Mouse (Mus musculus) CD4-positive helper T cell, adult 2 months (primary cell): ENCODE data around the gene Rere.
"Not testable (repeated sequence)": the region's sequence is repeated elsewhere in the genome, so short reads cannot be mapped to it uniquely, and the experiment has no call there.

ENCODE experiments used
- DNase-seq: peaks from one replicate; pipeline ENCODE4 v3.0.0-alpha.2; 2012; ENCODE audit warnings: low read depth, missing footprints, low spot score

The Rere gene

DNA sequence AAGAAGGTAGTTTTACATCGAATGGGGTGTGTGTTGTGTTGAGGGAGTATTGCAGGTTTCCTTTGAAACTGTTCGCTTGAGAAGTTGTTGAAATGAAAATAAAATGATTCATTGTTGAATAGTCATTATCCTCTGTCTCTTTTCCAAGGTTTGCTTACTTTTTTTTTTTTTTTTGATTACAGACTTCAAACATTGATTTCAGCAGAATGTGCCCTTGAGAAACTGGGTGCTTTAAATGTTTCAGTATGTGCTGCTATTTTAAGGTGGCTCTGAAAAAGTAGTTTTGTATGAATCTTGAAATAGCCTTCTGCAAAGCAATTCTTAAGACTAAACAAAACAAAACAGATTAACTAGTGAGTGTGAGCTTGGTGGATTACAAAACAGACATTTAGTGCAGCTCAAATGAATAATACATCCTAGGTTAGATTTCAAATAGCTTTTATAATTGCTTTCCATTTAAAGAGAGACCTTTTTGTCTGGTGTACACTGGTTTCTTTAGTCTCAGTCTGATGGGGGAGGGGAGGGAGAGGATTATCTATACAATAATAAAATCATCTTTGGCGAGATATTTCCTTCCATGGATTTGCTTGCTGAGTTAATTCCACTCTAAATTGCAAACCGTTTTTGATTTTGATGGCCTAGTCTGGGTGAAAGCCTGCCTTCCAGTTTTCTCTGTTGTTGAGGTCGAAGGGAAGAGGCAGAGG lies 1.3 kb downstream of the Rere start:
- DNase-seq = no peak

DNA sequence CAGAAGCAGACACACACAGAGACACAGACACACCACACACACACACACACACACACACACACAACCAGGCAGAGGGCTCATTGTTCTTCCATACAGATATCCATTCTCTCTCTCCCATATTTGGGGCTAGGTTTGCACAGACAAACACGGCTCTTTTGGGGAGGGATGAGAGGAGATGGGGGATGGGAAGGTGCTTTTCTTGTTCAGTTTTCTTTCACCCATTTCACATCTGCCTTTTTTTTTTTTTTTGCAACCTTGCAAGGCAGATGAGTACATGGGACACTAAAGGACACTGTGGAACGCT lies 1.8 kb downstream of the Rere start:
- no peak for DNase-seq

DNA sequence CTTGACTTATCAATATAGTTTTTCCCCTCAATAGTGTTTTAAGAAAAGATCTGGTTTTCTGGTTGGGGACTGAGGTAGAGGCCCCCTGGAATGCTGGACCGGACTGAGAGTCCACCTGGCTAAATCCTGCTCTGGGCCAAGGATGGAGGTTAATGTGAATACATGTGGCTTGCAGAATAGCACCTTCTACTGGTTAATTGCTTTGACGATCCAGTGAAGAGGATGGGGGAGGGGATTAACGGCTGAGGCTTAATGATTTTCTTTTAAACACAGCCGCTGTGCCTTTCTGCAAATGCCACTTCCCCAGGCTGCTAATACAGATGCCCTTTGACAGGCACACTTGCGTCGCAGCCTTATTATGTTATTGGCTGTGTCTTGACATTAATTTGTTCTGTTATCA lies 2.5 kb downstream of the Rere start:
- no peak for DNase-seq

DNA sequence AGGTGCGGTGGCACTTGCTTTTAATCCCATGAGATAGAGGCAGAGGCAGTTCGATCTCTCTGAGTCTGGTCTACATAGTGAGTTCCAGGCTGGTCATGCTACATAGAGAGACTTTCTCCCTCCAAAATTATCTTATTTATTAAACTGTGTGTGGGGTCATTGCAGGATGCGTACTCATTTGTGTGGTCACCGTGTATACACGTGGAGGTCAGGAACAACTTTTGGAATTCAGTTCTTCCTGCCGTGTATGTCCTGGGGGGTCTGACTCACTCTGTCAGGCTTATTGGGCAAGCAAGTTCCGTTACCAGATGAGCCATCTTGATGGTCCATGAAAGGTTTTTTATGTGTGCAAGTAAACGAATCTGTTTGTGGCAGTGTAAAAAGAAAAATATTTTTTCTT lies 5.5 kb downstream of the Rere start:
- no peak for DNase-seq

DNA sequence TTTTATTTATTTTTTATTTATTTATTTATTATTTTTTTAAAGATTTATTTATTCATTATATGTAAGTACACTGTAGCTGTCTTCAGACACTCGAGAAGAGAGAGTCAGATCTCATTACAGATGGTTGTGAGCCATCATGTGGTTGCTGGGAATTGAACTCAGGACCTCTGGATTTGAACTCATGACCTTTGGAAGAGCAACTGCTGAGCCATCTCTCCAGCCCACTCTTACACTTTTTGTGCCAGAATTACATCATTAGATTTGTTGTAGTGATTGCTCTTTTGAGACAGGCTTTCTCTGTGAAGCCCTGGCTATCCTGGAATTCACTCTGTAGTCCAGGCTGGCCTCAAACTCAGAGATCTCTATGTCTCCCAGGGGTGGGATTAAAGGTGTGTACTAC lies 6.0 kb downstream of the Rere start:
- DNase-seq = not testable (repeated sequence)

DNA sequence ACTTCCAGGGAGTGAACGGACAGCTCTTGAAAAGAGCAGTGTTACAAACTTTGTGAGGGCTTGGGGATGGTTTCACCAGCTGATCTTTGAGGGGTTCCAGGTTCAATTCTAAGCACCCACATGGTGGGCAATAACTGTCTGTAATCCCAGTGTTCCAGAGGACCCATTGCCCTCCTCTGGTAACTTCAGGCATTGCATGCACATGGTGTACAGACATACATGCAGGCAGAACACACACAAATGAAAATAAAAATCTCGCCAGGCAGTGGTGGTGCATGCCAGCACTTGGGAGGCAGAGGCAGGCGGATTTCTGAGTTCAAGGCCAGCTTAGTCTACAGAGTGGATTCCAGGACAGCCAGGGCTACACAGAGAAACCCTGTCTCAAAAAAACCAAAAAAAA lies 10.5 kb downstream of the Rere start:
- DNase-seq = no peak

DNA sequence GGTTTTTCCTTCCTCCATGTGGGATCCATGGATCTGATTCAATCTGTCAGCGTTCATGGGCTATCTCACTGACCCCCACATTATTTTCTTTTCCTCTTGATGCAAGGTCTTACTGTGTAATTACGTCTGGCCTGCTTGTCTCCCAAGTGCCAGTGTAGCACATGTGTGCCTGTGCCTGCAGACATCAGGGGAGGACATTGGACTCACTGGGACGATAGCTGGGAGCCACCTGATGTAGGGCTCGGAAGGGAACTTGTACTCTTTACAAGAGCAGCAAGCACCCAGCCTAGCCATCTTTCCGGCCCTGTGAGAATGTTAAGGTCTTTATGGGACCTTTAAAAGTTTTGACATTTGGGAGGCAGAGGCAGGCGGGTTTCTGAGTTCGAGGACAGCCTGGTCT lies 13.4 kb downstream of the Rere start:
- no peak for DNase-seq

DNA sequence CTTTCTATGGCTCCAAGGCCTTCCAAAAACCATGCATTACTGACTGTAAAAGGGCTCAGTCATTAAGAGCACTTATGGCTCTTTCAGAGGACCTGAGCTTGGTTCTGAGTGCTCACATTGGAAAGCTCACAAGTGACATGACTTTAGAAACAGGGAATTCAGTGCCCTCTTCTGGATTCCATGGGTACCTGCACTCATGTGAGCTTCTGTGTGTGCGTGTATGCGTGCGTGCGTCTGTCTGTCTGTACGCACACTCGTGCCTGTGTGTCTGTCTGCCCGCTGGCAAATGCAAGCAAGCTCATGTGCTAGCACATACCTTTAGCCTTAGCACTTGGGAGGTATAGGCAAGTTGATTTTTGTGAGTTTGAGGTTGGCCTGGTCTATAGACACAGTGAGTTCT lies 14.5 kb downstream of the Rere start:
- DNase-seq = peak; percentile 8

DNA sequence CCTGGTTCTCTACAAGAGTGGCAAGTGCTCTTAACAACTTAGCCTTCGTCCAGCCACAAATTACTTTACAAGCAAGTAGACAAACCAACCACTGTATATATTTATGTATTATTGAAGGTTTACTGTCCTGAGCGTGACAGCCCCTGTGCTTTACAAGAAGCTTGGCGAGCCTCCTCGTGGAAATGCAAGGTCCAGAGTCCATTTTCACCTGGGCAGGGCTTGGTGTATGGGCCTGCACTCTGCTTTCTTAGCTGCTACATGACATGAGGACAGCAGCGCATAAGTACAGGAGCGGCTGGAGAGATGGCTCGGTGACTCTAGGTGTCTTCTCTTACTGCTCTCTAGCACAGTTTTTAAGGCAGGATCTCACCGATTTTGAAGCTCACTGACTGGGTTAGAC lies 21.3 kb downstream of the Rere start:
- no peak for DNase-seq

DNA sequence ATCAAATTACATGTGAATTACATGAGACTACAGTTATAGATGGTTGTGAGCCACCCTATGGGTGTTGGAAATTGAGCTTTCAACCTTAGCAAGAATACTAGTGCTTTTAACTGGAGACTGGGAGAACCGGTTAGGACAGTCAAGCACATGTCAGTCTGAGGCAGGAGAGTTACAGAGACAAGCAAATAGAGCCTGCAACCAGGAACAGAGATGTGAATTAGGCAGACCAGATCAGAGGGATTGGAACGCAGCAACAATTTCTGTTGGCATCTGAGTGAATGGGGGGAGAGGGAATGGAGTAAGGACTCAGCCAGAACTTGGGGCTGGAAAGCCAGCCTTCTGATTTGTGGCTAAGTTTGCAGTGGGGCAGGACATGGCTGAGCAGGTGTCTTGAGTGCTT lies 25.3 kb downstream of the Rere start:
- DNase-seq = no peak

DNA sequence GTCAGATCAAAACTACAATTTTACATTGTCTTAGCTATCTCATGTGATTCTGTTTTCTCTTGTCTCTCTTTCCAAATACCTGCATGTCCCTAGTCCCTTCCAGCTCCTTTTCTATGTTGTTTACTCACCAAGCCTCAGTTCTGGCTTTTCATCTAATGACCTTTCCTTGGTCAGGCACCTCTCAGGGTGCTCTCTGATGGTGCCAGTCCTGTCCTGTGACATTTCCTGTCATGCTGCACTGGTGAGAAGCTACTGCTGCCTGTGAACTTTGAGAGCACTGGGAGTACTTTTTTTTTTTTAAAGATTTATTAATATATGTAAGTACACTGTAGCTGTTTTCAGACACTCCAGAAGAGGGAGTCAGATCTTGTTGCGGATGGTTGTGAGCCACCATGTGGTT lies 25.8 kb downstream of the Rere start:
- DNase-seq = no peak

DNA sequence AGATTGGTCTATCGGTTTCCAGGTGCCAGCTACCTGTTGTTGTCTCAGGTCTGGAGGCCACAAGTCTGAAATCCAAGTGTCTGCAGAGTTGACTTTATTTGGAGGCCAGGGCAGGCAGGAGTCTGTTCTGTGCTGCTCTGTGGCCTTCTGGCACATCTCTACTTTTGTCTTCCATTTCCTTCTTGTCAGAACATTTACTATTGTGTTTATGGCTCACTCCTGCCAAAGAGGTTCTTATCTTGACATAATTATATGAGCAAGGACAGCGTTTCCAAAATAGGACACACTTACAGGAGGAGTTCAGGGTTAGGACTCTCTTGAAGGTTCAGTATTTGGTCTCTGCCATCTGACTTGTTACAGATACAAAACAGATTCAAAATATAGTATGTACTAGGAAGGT lies 30.0 kb downstream of the Rere start:
- DNase-seq = no peak

DNA sequence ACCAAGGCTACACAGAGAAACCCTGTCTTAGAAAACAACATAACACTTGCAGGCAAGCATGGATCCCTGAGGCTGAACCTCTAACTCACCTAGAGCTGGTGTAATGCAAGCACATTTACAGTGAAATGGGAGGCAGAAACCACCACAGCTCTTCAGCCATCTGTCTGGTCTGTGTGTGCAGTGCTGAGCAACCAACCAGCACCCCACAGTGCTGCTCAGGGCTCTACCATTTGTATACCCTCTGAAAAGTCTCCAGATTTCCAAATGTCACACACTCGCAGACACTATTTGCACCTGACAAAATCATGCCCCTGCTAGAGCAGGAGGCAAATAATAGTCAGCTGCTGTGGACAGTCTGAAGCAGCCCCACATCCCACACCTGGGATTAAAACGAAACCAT lies 31.2 kb downstream of the Rere start:
- no peak for DNase-seq

DNA sequence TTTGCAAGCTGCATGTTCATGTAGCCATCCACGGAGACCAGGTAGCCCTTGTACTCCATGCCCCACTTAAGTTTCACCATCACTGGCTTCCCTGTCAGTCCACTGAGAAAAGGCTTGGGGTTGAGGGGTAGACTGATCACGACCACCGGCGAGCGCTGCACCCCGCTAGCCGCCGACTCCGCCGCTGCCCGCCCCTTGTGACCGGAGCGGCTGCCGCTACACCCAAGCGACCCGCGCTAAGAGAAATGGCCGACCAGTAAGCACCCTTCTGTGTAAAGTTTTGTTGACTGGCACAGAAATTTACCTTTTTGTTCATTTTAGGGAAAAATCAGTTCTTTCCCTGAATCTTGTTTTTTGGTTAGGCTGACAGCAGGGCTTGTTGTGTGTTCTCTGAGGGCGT lies 33.9 kb downstream of the Rere start:
- DNase-seq = no peak

DNA sequence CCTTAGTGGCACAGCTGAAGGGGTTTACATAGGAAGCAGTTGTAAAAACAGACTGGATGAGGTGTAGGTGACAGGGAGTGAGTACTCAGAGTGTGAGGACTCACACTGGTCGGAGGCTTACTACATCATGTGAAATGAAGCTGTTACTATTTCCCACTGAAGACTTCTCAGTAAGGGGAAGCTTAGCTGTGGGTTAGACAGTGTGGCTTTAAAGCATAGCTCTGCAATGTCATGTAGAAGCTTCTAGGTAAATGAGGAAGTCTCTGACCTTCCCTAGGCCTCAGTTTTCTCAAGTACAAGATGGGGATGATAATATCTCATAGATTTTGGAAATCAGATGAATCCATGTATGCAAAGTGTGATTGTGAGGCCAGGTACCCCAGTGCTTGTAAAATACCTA lies 35.1 kb downstream of the Rere start:
- no peak for DNase-seq

DNA sequence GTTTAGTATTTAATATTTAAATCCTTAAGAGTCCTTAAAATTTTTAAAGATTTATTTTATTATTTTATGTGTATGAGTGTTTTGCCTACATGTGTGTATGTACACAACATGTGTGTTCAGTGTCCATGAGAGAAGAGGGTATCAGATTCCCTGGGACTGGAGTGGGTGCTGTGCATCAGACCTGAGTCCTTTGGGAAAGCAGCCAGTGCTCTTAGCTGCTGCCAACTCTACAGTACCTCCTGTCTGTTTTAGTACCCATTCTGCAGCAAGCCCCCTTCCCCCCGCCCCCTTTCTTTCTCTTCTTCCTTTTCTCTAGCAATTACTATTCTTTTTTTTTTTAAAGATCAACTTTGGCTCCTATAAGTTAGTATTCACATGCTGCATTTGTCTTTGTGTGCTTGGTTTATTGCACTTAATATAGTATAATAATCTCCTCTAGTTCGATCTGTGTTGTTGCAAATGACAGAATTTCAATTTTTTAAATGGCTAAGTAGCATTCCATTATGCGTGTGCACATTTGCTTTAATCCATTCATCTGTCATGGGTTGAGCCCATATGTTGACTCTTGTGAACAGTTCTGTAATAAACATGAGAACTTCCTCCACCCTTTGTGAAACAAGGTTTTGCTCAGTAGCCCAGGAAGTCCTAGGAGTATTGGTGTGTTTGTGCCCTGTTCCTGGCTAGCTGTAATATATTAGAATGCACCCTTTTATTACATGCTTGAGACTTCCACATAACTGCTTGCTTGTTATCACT lies 43.8 kb downstream of the Rere start:
- DNase-seq = no peak

DNA sequence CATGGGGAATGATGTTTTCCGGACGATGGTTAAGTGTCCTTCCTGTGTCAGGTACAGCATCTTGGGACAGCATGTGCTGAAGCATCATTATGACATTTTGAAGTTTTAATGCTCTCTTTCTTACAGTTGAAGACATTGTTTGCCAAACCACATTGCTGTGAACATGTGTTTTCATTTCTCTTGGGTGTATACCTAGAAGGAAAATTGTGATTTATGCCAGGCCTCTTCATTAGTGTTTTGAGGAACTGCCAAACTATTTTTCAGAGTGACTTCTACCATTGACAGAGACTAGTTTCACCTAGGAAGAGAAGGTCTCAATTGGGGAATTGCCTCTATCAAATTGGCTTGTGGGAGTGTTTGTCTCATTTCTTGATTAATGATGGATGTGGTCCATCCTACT lies 44.6 kb downstream of the Rere start:
- no peak for DNase-seq

DNA sequence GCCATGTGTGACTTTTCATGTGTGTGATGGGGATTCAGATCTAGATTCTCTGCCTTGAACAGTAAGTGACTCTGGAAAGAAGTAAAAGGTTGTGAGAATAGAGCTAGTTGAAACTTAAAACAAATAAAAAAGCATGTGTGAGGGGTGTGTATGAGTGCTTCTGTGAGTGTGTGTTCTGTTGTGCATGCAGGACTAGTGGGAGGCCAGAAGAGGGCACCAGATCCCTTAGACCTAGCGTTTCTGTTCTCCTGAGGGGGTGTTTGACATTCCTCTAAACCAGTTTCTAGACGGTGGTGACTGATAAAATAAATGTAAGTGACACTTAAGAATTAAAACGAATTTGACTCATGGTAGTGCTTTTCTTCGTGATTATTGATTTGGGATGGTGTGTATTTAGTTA lies 46.0 kb downstream of the Rere start:
- DNase-seq = no peak

DNA sequence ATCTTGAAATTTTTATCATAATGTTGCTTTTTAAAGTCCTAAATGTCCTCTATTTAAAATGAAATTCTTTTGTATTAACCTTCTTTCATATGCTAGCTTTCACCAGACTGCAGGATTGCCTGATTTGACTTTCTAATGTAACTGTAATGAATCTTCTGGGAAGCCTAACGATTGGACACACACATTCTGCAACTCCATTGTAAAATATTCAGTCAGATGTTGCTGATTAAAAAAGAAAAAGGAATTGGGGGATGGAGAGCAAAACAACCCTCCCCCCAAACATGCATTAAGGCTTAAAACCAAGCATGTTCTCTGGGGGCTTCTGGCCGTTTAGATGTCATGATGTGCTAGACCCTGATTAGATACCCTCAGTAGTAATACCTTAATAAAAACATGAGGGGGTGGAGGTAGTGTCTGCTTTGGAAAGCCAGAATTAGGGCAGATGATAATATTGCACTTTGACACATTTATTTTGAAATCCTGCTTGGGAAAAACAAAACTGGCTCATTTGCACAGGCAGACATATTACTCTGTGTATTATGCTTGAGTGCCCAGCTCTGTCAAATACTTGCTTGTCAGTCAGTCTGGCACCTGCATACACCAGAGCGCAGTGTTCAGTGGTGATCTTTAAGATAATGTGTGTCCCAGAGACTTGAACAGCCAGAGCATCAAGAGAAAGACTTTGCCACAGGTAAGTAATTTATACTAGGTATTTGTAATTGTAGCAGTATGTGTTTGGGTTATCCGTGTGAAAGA lies 52.7 kb downstream of the Rere start:
- no peak for DNase-seq

DNA sequence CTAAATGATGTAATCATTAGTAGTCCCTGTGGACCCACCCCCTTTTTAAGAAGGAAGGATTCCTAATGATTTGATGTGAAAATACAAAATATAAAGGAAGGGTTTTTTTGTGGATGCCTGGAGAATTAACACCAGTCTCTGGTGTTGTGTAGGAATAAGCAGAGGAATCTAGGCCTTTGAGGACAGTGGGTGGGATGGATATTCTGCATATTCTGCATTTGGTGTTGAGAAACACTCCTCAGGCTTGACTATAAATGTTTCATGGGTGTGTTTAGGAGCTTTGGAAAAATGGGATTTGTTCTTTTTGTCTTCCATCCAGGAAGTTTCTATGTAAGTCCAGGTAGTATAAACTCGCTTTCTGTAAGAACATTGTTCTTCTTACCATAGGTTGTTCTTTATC lies 55.8 kb downstream of the Rere start:
- no peak for DNase-seq

DNA sequence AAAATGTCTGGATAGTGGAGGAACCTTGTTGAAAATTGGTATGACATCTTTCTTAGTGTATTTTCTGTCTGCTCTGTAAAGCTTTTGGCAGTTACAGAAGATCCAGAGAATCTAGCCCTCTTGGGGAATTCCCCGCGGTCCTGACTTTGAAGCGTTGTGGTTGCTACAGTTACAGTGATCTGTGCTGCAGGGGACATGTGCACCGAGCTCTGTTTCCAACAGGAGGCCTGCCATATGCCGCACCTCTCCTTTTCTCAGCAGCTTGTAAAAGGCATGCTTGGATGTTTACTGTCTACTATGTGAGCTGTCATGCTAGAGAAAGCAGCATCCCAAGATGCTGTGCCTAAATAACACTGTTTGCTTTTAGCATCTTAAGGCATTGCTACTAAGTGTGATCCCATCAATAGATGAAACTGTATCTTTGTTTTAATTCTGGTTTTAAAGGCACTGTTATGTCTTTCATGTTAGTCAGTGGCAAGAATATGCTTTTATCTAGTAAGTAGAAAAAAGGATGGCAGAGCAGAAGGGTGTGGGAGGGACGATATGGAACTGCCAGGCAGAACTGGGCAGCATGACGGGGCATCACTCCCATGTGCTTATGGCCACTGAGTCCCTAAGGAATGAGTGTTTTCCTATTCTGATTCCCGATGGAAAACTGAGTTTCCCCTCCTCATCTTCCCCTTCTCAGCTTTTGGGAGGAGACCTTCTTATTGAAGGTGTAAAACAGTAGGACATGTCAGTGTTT lies 57.6 kb downstream of the Rere start:
- peak; percentile 59 for DNase-seq

DNA sequence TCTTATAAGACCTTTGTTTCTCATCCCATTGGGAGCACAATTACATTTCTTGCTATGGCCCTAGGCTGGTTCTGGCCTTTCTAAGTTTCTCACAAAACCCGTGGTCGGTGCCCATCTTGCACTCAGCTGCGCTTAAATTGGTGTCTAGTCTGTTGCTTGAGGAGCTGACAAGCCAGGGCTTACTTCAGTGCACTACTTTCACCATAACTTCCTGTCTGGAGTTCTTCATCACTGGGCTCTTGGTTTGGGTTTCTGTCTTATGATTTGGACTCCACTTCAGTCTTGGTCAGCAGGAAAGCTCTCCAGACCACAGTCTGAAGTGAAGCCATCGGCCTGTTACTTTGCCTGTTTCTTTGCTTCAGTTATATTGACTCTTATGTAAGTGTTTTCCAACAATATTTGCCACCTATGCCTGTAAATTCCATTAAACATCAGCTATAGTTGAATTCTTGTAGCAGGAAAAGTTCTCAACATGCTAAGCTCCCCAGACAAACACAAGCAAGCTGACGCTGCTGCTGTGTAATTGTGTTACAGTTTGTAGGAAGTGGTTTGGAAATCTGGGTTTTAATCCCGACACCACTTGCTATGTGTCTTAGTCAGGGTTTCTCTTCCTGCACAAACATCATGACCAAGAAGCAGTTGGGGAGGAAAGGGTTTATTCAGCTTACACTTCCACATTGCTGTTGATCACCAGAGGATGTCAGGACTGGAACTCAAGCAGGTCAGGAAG lies 59.5 kb downstream of the Rere start:
- no peak for DNase-seq
